Mouse (Mus musculus) thymus, postnatal 36 days (tissue): ENCODE measurements around the gene Kbtbd4.
A peak's percentile ranks its signal among the peaks of the same experiment; 100 is the strongest.
"Not testable (repeated sequence)": the region's sequence is repeated elsewhere in the genome, so short reads cannot be mapped to it uniquely, and the experiment has no call there.

ENCODE experiments used
- DNase-seq, 2 experiments: peaks; one replicate each; pipeline ENCODE4 v3.0.0; 2022; ENCODE audit warnings: mixed read lengths in 2 of 2

Gene Kbtbd4

GRCm38 (mm10) chr2:90904076-90904855 is at the start of gene Kbtbd4, which contains the start of gene Ndufs3:
Gene Kbtbd4, plus strand, starts transcription at chr2:90904740.
Gene Ndufs3, minus strand, starts transcription at chr2:90904827.
- DNase-seq = peak; percentile 86

DNA sequence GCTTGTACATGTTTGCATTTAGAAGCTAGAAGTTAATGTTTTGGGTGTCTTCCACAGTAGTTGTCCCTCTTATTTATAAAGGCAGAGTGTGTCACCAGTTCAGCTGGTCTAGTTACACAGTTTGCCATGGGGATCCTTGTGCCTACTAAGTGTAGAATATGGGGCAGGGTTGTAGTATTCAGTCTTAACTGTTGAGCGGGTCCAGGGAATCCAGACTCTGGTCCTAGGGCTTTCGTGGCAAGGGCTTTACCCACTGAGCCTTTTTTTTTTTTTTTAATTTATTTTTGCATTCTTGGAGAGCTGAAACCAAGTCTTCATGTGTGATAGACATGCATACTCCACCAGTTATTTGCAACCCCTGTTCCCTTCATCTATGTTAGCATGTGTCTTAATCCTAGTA is 43.1 kb upstream of the Kbtbd4 start:
- DNase-seq = no peak

DNA sequence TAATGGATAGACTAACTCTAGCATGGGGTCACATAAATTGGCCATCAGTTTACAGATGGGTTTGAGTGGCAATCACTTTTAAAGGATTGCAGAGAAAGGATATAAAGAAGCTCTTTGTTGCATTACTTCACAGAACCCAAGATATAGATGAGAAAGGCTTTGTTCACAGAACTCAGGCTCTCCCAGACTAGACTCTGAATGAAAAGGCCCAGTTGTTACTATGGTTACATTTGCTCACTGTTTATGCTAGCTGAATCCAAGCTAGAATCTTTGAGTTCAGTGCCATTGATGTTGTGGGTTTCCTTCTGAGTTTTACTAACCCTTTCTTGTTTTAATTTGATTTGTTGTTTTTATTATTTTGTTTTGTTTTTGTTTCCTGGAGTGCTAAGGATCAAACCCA is 40.4 kb upstream of the Kbtbd4 start:
- no peak for DNase-seq

- DNase-seq = peak; percentile 70 to 72
These were observed 38.0 kb upstream of the Kbtbd4 start for GRCm38 (mm10) chr2:90866524-90866923.

GRCm38 (mm10) chr2:90870136-90870601 is 34.4 kb upstream of the Kbtbd4 start:
- DNase-seq = no peak

GRCm38 (mm10) chr2:90871180-90871961 is 33.2 kb upstream of the Kbtbd4 start:
- no peak for DNase-seq

- no peak for DNase-seq
These were observed 30.5 kb upstream of the Kbtbd4 start for GRCm38 (mm10) chr2:90874025-90874424.

DNA sequence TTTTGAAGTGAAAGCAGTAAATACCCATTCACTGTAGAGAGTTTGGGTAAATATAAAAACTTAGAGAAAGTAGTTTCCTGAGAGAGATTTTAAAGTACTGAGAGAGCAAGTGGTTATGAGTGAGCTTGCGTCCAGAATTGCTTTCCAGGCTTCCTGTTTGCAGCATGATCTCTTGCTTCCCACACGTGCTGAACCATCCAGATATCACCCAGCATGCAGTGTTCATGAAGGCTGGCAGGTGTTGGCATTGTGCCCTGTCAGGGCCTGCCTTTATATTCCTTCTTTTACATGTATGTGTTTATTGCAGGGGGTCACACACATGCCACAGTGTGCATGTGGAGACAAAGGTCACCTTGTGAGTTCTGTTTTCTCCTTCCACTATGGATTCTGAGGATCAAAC is 29.3 kb upstream of the Kbtbd4 start:
- no peak for DNase-seq

GRCm38 (mm10) chr2:90877584-90878259 is 26.8 kb upstream of the Kbtbd4 start:
- no peak for DNase-seq

DNA sequence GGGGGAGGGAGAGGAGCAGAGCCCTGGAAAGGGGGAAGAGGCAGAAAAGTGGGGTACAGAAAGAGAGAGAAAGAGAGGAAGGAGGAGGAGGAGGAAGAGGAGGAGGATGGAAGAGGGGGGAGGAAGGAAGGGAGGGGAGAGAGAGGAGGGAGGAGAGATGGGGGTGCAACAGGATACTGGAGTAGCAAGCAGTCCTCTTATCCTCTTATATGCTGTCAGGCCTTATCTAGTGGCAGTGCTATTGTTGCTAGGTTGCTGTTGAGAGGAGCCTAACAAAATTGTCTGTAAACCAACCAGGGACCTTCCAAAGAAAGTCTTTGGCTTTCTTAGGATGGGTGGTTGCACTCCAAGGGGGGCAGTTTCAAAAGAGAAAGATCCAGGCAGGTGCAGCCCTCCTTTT is 25.1 kb upstream of the Kbtbd4 start:
- no peak for DNase-seq

DNA sequence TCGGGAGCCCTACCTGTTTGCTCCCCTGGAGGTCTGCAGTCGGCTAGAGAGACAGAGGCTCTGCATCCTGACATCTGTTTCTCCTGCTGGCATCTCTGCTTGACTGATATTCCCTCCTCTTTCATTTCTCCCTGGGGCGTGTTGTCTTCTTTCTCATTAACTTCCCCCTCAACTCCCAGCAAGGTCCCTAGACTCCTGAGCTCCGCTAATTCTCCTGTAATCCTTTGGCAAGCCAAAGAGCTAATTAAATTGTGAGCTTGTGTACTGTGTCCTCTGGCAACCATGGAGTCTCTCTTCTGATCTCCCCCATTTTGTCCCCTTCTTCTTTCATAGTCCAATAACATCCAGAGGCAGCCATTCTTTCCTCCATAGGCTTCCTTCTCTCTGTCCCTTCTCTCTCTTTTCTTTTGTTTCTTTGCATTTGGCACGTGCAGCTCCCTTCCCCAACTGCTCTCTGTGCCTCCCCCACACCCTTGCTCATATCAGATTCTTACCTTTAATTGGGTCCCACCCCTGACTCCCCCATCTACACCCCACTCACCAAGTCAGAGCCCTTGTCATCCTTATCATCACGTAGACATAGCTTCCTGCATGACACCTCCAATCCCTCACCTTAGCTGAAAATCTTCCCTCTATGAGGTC is 24.3 kb upstream of the Kbtbd4 start:
- DNase-seq = no peak

DNA sequence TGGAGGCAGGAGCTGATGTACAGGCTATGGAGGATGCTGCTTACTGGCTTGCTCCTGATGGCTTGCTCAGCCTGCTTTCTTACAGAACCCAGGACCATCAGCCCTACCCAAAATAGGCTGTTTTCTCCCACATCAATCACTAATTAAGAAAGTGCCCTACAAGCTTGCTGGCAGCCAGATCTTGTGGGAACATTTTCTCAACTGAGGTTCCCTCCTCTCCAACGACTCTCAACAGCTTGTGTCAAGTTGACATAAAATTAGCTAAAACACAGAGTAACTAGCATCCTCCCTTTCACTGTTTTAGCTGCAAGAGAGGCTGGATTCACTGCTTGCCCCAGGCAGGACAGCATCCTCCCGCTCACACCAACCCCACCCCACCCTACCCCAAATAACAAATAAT is 22.7 kb upstream of the Kbtbd4 start:
- no peak for DNase-seq

- no peak for DNase-seq
These were observed 19.1 kb upstream of the Kbtbd4 start, which contains the start of gene C1qtnf4 for GRCm38 (mm10) chr2:90885218-90886041. Gene C1qtnf4, plus strand, starts transcription at chr2:90885860.

- DNase-seq = no peak
These were observed 18.1 kb upstream of the Kbtbd4 start for GRCm38 (mm10) chr2:90886436-90886835.

DNA sequence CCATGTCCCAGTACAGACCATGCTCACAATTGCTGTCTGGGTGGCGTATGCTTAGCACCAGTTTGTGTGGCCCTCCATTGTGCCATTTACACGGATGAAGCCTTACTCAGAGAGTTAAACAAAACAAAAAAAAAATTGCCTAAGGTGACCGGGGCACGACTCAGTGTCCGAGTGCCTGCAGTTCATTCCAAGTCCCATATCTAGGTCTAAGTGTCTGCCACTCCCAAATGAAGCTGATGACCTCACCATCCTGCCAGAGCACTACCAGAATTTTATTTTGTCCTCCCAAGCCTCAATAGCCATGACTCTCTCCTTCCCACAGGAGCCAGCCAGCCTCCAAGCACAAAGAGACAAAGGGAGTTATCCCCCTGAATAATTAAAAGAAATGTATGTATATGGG is 16.9 kb upstream of the Kbtbd4 start:
- no peak for DNase-seq

GRCm38 (mm10) chr2:90889550-90890548 is 14.7 kb upstream of the Kbtbd4 start:
- peak; percentile 43 to 60 for DNase-seq

DNA sequence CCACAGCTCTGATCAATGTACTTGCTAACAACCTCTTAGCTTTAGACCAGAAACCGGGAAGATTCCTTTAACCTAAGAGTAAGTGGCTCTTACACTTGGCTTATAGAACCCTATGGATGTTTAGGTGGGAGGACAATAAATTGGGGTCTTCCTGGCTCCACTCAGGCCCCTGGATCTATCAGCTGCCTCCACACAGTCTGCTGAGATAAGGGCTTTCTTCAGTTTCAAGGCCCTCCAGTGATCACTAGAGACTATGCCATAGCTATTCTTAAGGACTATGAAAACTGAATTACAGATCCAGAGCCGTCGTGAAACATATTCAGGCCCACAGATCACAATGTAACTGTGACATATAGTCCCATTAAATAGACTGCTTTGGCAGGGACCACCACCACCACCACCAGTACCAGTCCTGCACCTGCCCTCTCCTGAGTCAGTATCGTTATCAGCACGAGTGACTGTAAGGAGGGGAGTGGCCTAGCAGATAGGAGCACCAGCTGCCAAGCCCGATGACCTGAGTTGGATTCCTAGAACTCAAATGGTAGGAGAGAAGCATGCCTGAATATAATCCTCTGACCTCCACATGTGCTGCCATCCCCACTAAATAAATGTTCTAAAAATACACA is 10.8 kb upstream of the Kbtbd4 start:
- DNase-seq = no peak

GRCm38 (mm10) chr2:90894299-90894677 is 10.3 kb upstream of the Kbtbd4 start:
- not testable (repeated sequence) for DNase-seq

DNA sequence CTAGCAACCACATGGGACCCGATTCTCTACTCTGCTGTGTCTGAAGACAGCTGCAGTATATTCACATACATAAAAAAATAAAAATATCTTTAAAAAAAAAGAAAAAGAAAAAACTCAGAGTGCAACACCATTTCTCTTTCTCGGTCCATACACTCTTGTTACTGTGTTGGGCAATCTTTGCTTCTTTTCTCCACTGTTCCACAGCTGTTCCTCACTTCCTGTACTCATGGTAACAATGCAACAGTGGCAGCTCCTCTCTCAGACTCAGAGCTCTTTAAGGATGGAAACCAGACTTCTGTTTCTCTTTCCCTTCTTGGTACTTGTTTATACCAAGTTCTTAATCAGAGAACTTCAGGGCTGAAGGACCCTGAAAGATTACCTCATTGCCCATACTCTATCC is 1.1 kb upstream of the Kbtbd4 start:
- DNase-seq = no peak

GRCm38 (mm10) chr2:90904856-90905224 is 300 bp downstream of the Kbtbd4 start:
- DNase-seq = no peak
